Mouse (Mus musculus) retina, postnatal 7 days (tissue): ENCODE measurements around the gene Dchs1.
"Not testable (repeated sequence)": the region's sequence is repeated elsewhere in the genome, so short reads cannot be mapped to it uniquely, and the experiment has no call there.

Experiments used
- DNase-seq: peaks from one replicate; pipeline ENCODE4 v3.0.0-alpha.2; 2012; ENCODE audit warnings: low read depth, low spot score

Gene Dchs1

GRCm38 (mm10) chr7:105743246-105743925 is 44.1 kb downstream of the Dchs1 start:
- DNase-seq = not testable (repeated sequence)

GRCm38 (mm10) chr7:105742539-105743215 is 44.8 kb downstream of the Dchs1 start:
- DNase-seq = not testable (repeated sequence)

GRCm38 (mm10) chr7:105741978-105742377 is 45.5 kb downstream of the Dchs1 start:
- no peak for DNase-seq

- DNase-seq = no peak
Measured at GRCm38 (mm10) chr7:105740851-105741250, 46.6 kb downstream of the Dchs1 start.

- DNase-seq = no peak
Measured at GRCm38 (mm10) chr7:105740089-105740795, 47.2 kb downstream of the Dchs1 start.

DNA sequence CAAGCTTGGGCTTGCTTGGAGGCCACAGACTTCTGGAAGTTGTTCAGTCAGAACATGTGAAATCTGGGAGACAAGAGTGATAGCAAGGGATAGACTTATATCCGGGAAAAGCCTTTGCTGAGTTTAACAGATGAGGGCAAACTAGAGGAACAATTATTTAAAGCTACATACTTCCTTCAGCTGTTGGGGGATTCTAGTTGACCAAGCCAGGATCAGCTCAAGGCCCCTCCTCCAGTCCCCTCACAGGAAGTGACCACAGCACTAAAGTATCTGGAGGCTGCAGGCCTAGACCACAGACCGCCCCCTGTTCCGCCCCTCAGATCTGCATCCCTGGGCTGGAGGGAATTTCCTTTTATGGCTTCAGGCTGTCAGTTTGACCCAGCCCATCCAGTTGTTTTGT is 48.5 kb downstream of the Dchs1 start:
- no peak for DNase-seq

DNA sequence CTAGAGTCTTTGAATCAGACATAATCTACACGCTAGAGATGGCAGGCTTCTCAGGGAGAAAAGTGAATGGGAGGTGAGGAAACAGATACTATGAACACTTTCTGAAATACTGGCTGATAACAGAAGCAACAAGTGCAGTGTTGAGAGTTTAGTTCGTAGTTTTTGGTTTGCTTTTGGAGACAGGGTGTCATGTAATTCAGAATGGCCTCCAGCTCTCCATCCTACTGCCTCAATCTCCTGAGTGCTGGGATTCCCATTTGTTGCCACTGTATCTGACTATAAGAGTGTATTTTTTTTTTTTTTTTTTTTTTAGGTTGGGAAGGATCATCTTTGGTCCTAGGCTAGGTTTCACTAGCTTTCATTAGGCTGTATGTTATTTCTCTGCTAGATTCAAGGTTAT is 49.2 kb downstream of the Dchs1 start:
- no peak for DNase-seq

DNA sequence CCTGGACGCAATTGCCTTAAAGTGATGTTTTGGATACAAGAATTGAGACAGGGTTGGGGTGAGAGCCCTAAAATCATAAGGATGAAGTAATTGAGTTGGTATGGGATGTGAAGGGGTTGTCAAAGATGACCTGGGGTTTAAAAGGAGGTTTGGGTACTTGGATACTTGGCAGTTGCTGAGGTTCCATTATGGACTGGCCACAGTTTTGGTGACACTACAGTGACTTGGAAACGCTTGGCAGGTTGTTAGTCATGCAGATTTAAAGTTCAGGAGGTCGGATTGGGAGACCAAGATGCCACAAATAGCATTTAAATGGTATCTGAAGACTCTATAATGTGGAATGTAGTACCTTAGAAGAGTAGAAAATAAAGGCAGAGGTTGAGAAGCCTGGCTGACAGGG is 49.8 kb downstream of the Dchs1 start:
- DNase-seq = no peak

DNA sequence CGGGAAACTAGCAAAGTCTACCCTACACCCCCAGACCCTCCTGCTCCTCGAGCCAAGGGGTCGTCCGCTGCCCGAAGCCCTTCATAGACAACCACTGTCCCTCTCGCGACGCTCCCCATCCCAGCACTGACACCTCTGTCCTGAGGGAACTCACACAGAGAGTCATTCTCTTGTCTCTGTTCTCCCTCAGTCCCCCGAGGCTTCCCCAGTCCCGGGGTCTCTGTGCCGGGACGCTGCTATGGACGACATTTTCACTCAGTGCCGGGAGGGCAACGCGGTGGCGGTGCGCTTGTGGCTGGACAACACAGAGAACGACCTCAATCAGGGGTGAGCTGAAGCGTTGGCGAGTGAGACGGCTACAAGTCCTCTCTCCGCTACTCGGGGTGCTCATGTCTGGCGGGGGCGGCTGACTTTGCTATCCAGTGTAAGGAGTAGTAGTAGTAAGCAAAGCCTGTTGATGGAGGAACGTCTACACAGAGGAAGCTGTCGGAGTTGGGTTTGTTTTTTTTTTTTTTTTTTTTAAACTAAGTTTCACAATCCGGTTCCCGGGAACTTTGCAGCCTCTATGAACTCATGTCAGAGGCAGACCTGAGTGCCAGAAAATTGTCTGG is 50.4 kb downstream of the Dchs1 start, which contains the start of gene Rrp8:
Gene Rrp8 (minus strand): TSS at position 475 of the 611 bp plus-strand sequence.
- DNase-seq = no peak

DNA sequence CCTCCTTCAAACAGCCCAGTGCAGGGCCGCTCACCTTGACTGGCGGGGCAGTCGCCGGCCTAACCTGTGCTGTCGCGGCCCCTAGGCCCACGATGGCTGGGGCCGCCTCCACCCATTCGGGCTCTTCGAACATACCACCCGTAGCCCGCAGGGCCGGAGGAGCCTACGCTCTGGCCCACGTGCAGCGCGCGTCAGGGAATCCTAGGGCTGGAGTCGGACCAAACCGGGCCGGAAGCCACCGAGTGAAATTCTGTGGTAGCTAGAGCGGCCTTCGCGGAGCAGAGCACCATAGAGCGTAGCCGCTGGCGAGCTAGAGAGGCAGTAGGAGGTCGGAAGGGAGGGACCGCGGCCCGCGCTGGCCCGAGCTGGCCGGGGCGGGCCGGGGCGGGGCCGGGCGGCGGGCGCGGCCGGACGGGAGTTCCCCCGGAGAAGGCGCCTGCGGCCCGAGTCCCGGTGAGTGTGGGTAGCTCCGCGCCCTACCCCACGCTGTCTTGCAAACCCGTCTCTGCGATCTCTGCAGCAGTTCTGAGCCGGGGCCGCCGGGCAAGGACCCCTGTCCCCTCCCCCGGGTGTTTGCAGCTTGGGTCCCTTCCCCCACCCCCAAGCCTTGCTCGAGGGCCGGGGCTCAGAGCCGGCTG is 51.1 kb downstream of the Dchs1 start, which contains the start of gene Ilk:
Gene Ilk (plus strand): TSS at position 329 of the 638 bp plus-strand sequence.
- DNase-seq = peak; percentile 84

- not testable (repeated sequence) for DNase-seq
Measured at GRCm38 (mm10) chr7:105735464-105735863, 52.0 kb downstream of the Dchs1 start.

- no peak for DNase-seq
Measured at GRCm38 (mm10) chr7:105734826-105735225, 52.6 kb downstream of the Dchs1 start.

DNA sequence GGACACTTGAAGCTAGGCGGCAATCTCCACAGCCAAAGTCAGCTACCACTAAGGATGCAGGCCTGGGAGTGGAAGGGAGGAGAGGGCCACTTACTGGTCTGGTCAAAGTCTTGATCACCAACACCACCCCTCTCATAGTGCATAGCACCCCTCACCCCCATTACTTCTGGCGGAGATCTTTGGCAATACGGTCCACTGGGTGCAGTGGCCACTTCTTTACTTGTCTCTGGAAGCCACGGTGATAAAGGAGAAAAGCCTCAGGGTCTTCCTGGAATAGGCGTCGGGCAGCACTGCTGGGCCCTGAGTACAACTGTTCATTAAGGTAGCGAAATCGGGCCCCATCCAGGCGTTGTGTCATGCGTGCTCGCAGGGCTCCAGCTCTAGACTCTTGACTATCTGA is 53.6 kb downstream of the Dchs1 start:
- no peak for DNase-seq

GRCm38 (mm10) chr7:105728701-105729428 is 58.6 kb downstream of the Dchs1 start:
- DNase-seq = no peak

DNA sequence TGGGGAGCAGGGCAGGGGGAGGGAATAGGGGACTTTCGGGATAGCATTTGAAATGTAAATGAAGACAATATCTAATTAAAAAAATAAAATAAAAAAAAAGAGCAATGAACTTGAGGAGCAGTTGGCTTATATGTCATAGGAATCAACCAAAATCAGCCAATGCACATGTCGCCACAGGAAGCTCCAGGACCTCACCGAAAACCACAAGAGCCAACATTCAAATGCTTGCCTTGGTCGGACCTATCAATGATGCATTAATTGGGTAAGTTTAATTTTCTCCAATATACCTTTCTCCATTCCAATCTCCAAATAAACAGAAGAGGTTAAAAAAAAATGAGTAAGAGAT is 60.5 kb downstream of the Dchs1 start:
- no peak for DNase-seq

DNA sequence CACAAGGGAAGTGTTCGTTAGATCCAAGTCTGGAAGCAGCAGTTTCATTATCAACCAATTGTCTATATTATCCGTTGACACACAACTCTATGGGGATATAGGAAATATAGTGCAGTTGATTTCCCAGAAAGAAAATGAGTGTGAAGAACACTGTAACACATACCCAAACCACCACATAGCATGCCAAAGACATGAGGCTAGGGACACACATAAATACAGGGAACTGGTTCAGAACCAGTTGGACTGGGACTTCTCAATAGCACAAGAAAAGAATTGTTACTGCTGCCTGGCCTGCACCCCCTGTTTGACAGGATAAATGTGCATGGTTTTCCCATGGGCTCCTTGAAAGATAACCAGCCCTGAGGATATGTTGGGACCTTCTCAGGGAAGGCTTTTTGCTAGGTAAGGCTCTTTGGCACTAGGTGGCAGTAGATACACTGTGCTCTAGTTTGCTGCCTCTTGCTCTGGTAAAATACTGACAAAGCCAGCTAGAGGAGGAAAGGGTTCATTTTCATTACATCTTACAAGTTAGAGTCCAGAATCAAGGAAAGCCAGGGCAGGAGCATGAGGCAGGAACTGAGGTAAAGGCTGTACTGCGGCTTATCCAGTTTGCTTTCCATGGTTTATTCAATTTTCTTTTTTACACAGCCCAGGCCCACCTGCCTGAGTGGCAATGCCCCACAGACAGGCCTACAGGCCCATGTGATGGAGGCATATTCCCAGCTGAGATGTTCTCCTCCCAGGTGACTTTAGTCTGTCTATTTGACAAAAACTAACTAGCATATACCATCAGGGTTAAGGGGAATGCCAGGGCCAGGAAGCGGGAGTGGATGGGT is 61.1 kb downstream of the Dchs1 start:
- peak; percentile 60 for DNase-seq

- DNase-seq = no peak
Measured at GRCm38 (mm10) chr7:105721916-105722315, 65.5 kb downstream of the Dchs1 start.

DNA sequence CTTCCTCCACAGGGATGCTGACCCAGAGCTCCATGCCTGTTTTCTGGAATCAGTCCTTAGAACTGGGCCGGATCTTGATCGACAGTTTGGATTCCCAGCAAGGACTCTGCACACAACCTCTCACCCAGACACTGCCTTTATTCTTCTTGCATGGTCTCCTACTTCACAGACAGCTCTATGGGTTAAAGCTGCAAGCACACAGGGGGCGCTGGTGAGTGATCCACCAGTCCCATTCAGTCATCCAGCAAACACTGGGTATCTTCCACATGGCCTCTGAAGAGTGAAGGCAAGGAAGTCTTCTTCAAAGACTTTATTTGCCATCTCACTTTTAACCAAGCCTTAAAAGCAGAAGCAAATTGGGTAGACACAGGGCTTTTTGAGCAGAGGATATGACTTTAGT is 72.1 kb downstream of the Dchs1 start:
- no peak for DNase-seq

GRCm38 (mm10) chr7:105708733-105709132 is 78.7 kb downstream of the Dchs1 start:
- DNase-seq = no peak

GRCm38 (mm10) chr7:105703816-105704215 is 83.6 kb downstream of the Dchs1 start:
- DNase-seq = no peak
